Mouse (Mus musculus) Patski (cell line): ENCODE measurements around the gene Tepsin. TPM values are rescaled to one million over a fixed set of nuclear protein-coding genes. Genes with fewer than 3 reads are reported as not detected.

Experiments
- ATAC-seq: fragments of 100-300 bp; one replicate; pipeline ENCODE4 v1.8.0; 2021
- CTCF ChIA-PET: fragments of 350-600 bp; sonication (Branson Sonifier 250); formaldehyde crosslinking; loops from one replicate; lab custom pipeline; 2022; ENCODE audit warnings: inconsistent platforms; lab: Charles Lee
- POLR2A ChIA-PET: fragments of 350-600 bp; sonication (Branson Sonifier 250); formaldehyde crosslinking; loops from one replicate; lab custom pipeline; 2022; ENCODE audit warnings: antibody characterized with exemption, inconsistent platforms; lab: Charles Lee
- DNase-seq: peaks from one replicate; pipeline ENCODE4 v3.0.0-alpha.2; 2011; ENCODE audit warnings: low read depth, low spot score
- H3K27me3 ChIP-seq: fragments of 371-371 bp; one replicate; pipeline ENCODE4 v1.5.1; 2021
- CTCF ChIP-seq: fragments of 100-300 bp; IDR thresholded peaks from one replicate; pipeline ENCODE4 v1.5.1; 2021
- in situ Hi-C: fragments of 300-500 bp; cut with MboI; formaldehyde crosslinking; loops from 3 replicates; pipeline ENCODE4 v1.11.1; 2018; ENCODE audit warnings: low pct_unique_long_range_greater_than_20kb, mixed read lengths
- polyA plus RNA-seq: library from polyadenylated mRNA; unstranded; gene quantifications from one replicate; pipeline ENCODE4 v1.2.3, GENCODE M21; 2021

Gene Tepsin
- polyA plus RNA-seq = 19.7 TPM

DNA sequence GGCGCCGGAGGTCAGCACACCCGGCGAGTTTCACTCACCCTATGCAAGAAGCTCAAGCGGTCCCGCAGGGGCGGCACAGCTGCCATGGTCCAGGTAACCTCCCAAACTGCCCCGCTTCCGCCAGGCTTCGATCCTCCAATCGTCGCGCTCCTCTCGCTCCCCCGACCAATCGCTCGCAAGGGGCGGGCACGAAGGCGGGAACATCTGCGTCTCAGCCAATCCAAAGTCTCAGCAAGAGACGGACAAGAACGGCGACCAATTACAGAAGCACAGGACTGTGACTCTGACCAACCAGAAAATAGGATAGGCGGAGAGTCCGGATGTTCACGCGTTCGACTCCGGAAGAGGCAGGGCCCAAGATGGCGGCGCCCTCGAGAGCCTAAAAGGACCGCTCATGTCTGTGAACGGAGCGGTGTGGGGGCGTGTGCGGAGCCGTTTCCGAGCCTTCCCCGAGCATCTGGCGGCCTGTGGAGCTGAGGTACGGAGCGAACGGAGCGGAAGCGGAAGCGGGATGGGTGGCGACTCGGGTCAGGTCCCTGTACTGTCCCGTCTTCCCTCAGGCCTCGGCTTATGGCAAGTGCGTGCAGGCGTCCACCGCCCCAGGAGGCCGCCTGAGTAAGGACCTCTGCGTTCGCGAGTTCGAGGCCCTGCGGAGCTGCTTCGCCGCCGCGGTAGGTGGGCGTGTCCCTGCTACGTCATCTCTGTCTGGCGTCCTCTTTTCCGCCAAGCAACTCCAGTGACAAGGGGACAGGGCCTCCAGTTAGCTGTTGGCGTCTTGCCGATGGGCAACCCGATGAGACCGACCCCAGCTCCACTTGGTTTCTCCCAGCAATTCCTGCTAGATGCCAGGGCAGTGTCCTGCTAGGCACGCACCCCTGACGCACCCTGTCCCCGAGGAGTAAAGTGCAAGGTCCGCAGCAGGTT, at the start of gene Tepsin, which contains the start of gene Ndufaf8:
TSS of gene Tepsin (minus strand) at position 144 of the 924 bp plus-strand sequence.
TSS of gene Ndufaf8 (plus strand) at position 341 of the 924 bp plus-strand sequence.
- no peaks in the 10 kb centered on the region for H3K27me3 ChIP-seq
- no peak for TF ChIP-seq CTCF
- ATAC-seq (peak; percentile 95), DNase-seq (peak; percentile 100)
- ChIA-PET CTCF (interaction anchor here (1.5 to 2.0 kb wide), 4 partner anchors 10 to 189 kb away, joined by 4 to 6 read pairs (median 5); no protein-coding TSS in a partner anchor), POLR2A (interaction anchor here (0.7 to 1.2 kb wide), 3 partner anchors 9 to 217 kb away, joined by 3 to 4 read pairs (median 3); no protein-coding TSS in a partner anchor)
- in situ Hi-C loops = loop anchor here (5.0 kb wide), 2 partner anchors 72 to 177 kb away; no protein-coding TSS in a partner anchor

DNA sequence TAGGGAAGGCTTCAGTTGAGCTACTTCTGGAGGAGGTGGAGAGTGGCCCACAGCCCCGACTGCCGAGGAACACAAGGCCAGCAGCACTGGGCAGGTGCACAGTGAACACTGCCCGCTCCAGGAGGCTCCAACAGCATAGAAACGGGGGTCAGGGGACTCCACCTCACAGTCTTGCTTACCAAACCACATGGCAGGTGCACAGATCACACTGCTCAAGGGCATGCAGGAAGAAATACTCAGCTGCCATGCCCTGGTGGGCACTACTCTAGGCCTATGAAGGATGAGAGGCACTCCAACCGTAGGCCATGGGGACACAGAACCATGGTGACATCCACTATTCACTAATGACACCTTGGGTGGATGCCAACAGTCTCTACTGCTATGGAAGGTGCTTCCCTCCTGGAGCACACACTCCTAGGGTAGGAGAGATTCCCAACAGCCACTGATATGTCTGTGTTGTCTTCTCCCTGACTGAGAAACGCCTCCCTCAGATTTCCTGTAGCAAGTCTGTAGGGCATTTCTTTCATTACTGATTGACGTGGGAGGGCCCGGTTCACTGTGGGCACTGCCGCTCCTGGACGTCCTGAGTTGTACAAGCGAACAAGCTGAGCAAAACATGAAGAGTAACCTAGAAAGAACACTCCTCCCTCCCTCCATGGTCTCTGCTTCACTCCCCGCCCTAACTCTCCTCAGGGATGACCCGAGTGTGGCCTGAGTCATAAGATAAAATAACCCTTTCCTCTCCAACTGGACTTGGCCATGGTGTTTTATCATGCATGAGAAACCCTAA, 45.4 kb upstream of the Tepsin start:
- no peaks in the 10 kb centered on the region for H3K27me3 ChIP-seq
- POLR2A ChIA-PET = interaction anchor here (1.2 kb wide), 1 partner anchor 86 kb away, joined by 3 read pairs; no protein-coding TSS in a partner anchor
- ATAC-seq (peak; percentile 47), DNase-seq (no peak)
- CTCF ChIA-PET = interaction anchor here (1.4 to 1.7 kb wide), 2 partner anchors 25 to 162 kb away, joined by 3 to 6 read pairs; no protein-coding TSS in a partner anchor
- TF ChIP-seq CTCF = no peak
- in situ Hi-C loops = no loop called here

DNA sequence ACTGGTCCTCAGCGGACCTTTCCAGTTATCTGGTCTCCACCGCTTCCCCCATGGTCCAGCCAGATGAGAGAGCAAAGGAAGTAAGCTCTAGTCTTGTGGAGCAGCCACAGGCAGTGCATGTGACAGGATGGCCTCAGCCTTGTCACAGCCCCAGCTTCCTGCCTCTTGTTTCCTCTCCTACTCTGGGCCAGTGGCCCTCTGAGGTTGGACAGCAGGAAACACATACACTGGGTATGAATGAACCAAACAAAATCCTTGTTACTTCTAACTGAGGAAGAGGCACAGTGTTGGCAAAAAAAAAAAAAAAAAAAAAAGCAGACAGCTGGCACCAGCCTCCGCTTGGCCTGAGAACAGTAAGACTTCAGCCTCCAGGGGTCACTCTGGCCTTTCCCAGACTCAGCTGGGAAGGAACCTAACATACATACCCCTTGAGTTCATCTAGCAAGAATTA, 44.1 kb upstream of the Tepsin start:
- DNase-seq (no peak), ATAC-seq (no peak)
- ChIA-PET POLR2A (interaction anchor here (0.6 to 1.0 kb wide), 3 partner anchors 90 to 166 kb away, joined by 3 to 4 read pairs (median 3); partner anchors contain the start of gene Bahcc1), CTCF (interaction anchor here (0.8 to 1.7 kb wide), 5 partner anchors 9 to 163 kb away, joined by 3 to 6 read pairs (median 3); no protein-coding TSS in a partner anchor)
- TF ChIP-seq CTCF = no peak
- in situ Hi-C loops = no loop called here
- H3K27me3 ChIP-seq = no peaks in the 10 kb centered on the region

GRCm38 (mm10) chr11:120140255-120140654, 41.7 kb upstream of the Tepsin start:
- DNase-seq (no peak), ATAC-seq (no peak)
- in situ Hi-C loops = no loop called here
- ChIA-PET POLR2A (interaction anchor here (0.7 to 1.4 kb wide), 2 partner anchors 20 to 130 kb away, joined by 3 to 4 read pairs; no protein-coding TSS in a partner anchor), CTCF (no interaction called here)
- no peaks in the 10 kb centered on the region for H3K27me3 ChIP-seq
- no peak for TF ChIP-seq CTCF

- DNase-seq = no peak
- CTCF ChIA-PET = interaction anchor here (1.4 to 2.1 kb wide), 2 partner anchors 17 to 19 kb away, joined by 3 to 6 read pairs; no protein-coding TSS in a partner anchor
- H3K27me3 ChIP-seq = no peaks in the 10 kb centered on the region
- in situ Hi-C loops = no loop called here
- no peak for ATAC-seq
- no peak for TF ChIP-seq CTCF
- POLR2A ChIA-PET = no interaction called here
Observed at GRCm38 (mm10) chr11:120139309-120139731, 40.8 kb upstream of the Tepsin start.

DNA sequence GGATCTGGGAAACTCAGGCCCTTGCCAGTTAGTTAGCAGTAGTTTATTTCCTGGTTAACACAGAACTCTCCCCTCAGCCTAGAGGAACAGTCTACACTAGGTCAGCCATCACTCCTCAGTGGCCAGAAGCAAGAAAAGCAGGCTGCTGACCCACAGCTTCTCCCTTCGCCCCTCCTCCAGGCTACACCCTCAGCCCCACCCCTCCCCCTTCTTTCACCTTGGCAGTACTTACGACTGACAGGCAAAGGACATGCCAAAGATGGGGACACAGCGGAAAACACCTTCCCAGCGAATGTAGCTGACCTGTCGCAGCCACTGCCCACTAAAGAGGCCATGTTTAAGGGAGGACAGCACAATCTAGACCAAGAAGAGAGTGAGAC, 39.1 kb upstream of the Tepsin start:
- DNase-seq (no peak), ATAC-seq (no peak)
- no peaks in the 10 kb centered on the region for H3K27me3 ChIP-seq
- ChIA-PET POLR2A (interaction anchor here (0.6 to 1.0 kb wide), 2 partner anchors 12 to 18 kb away, joined by 3 to 4 read pairs; no protein-coding TSS in a partner anchor), CTCF (interaction anchor here (2.1 kb wide), 1 partner anchor 17 kb away, joined by 6 read pairs; no protein-coding TSS in a partner anchor)
- in situ Hi-C loops = no loop called here
- TF ChIP-seq CTCF = no peak

DNA sequence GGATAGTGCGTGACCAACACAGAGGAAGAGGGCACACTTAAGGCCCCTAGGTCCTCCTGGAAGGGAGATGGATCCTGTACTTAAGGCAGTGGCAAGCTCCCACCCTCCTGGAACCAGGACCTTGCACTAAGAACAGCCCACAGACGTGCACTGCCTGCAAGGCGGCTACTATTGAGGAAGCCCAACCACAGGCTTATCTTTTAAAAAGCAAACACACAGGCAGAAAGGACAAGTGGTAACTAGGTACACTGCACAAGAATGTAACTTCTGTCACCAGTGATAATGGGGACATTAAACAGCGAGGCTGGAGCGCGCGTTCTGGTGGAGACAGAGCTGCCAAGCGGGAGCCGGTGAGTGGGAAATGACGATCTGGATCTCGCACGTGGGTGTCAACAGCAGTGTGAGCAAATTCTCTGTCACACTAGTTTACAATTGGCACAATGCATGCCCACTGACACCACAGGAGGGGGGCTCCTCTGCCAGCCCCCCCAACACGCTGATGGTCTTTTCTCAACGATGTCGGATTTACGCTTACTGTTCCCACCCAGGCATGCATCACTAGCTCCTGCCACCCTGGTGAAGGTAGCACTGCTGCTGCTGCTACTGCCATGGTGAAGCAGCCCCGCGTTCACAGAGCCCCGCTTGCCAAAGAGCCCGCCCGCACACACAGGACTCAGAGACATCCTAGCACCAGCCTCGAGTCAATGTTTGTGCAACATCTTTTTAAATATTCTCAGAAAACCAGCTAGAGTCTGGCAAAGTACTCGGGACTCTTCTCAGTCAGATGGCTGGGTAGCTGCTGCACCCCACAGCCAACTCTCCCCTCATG, 38.5 kb upstream of the Tepsin start:
- ChIA-PET POLR2A (interaction anchor here (0.6 to 1.0 kb wide), 2 partner anchors 12 to 17 kb away, joined by 3 to 4 read pairs; no protein-coding TSS in a partner anchor), CTCF (interaction anchor here (2.1 kb wide), 1 partner anchor 17 kb away, joined by 6 read pairs; no protein-coding TSS in a partner anchor)
- in situ Hi-C loops = no loop called here
- no peak for TF ChIP-seq CTCF
- H3K27me3 ChIP-seq = no peaks in the 10 kb centered on the region
- ATAC-seq (no peak), DNase-seq (no peak)

GRCm38 (mm10) chr11:120136195-120136594, 37.7 kb upstream of the Tepsin start:
- ATAC-seq = no peak
- TF ChIP-seq CTCF = no peak
- ChIA-PET CTCF (interaction anchor here (1.2 kb wide), 1 partner anchor 172 kb away, joined by 3 read pairs; no protein-coding TSS in a partner anchor), POLR2A (no interaction called here)
- no peak for DNase-seq
- H3K27me3 ChIP-seq = no peaks in the 10 kb centered on the region
- in situ Hi-C loops = no loop called here
